ENCODE assay signal across 8 mouse cellular contexts in genomic region chr1:175491861-175492682, GRCm38 (mm10). TPM values are rescaled to one million over a fixed set of nuclear protein-coding genes. Genes with fewer than 3 reads are reported as not detected.
DNase-seq lines count a peak whose midpoint lies in the region; ATAC-seq lines count a peak whose summit lies in the region.

Gene Rgs7, minus strand, starts transcription at chr1:175492500.

- H3K4me3 ChIP-seq in intestine, embryonic 14.5 days (ENCODE audit: low read depth, low read length) = peak within 1 kb of the TSS; percentile 55

- H3K36me3 ChIP-seq in intestine, embryonic 14.5 days (ENCODE audit: control insufficient read depth, insufficient read depth, low read length) = no peaks in the 10 kb centered on the region

- peak; percentile 49 to 55 for DNase-seq in adrenal gland, adult 18-20 months (ENCODE audit: low spot score in 2 of 2)
- peak; percentile 47 for DNase-seq in gastrocnemius, postnatal 14 days
- DNase-seq in intestine, embryonic 14.5 days (ENCODE audit: low spot score) = peak; percentile 82
- peak; percentile 60 to 88 for DNase-seq in left cerebral cortex, postnatal 10 days (ENCODE audit: extremely low spot score in 1 of 2, low spot score in 2 of 2)
- DNase-seq in right cerebral cortex, postnatal 10 days (ENCODE audit: low spot score in 2 of 2) = peak; percentile 89 to 91
- DNase-seq in urinary bladder, postnatal 4 days (ENCODE audit: low spot score in 2 of 2) = peak; percentile 28 to 60

- H3K4me1 ChIP-seq in intestine, embryonic 14.5 days (replicated peaks; ENCODE audit: control insufficient read depth, insufficient read depth, low read length) = no peaks in the 10 kb centered on the region

- H3K27ac ChIP-seq in intestine, embryonic 14.5 days (ENCODE audit: low read depth) = no peak within 1 kb of the TSS

- peak within 1 kb of the TSS; percentile 82 for H3K4me2 ChIP-seq in intestine, embryonic 14.5 days (ENCODE audit: low read length)

- no peaks in the 10 kb centered on the region for H3K9me3 ChIP-seq in intestine, embryonic 14.5 days (ENCODE audit: control insufficient read depth, low read length)

- ATAC-seq in common myeloid progenitor, adult 5-6 weeks (replicated peaks; ENCODE audit: low read depth, poor library complexity, severe bottlenecking) = peak; percentile 61
- ATAC-seq in intestine, embryonic 14.5 days (replicated peaks; ENCODE audit: low FRiP score, low TSS enrichment, low read depth) = peak; percentile 88
- ATAC-seq in megakaryocyte, adult 5-6 weeks (ENCODE audit: poor library complexity, severe bottlenecking) = peak; percentile 70

- H3K9ac ChIP-seq in intestine, embryonic 14.5 days (ENCODE audit: low read length) = peak within 1 kb of the TSS; percentile 33

- peaks cover 17% of the 10 kb centered on the region for H3K27me3 ChIP-seq in intestine, embryonic 14.5 days (replicated peaks; ENCODE audit: control insufficient read depth, insufficient read depth, low read length)

- under 1% methylated on average over 50 of the region's 82 CpGs for WGBS in intestine, embryonic 14.5 days

- intact Hi-C loops in gastrocnemius, postnatal 14 days (cut with DNase I; ENCODE audit: low total_unique reads) = no loop called here
- intact Hi-C loops in left cerebral cortex, postnatal 10 days (cut with DNase I) = no loop called here

RNA-seq across cellular contexts. Expression of gene Rgs7, which starts in this region (rescaled TPM):
- 10 to 100 TPM; 13.3 to 21.2 TPM for total RNA-seq in adrenal gland, adult 18-20 months (2021)
- total RNA-seq in common myeloid progenitor, adult 5-6 weeks (2017) = not detected in 2 replicates
- under 1 TPM; 0.12 to 0.22 TPM for total RNA-seq in gastrocnemius, postnatal 14 days (2021)
- polyA plus RNA-seq in intestine, embryonic 14.5 days (2014; fragmentation: Nextera tagmentation; extraction: Ambion mirVana) = 2.4 and 2.7 TPM in 2 replicates
- 100 to 1,000 TPM; 104 to 110 TPM for total RNA-seq in left cerebral cortex, postnatal 10 days (2021)
- total RNA-seq in megakaryocyte, adult 5-6 weeks (2015) = not detected in 2 replicates
- total RNA-seq in megakaryocyte, adult 5-6 weeks (2017) = not detected in 2 replicates

Comparison
In these comparisons a context has a peak if more than half of its experiments do, and no peak if none do; other contexts are left out.
1. RNA of gene Rgs7 (total RNA-seq): 104 to 110 TPM in left cerebral cortex, postnatal 10 days and 13.3 to 21.2 TPM in adrenal gland, adult 18-20 months; 0.12 to 0.22 TPM in gastrocnemius, postnatal 14 days, not detected in common myeloid progenitor, adult 5-6 weeks and not detected in megakaryocyte, adult 5-6 weeks; every median in the first group is over 10 times any median in the second.
2. RNA of gene Rgs7 (total RNA-seq): 104 to 110 TPM in left cerebral cortex, postnatal 10 days; 13.3 to 21.2 TPM in adrenal gland, adult 18-20 months; every median in the first group is over 4 times any median in the second.
3. Peak in ATAC-seq in common myeloid progenitor, adult 5-6 weeks; RNA of the gene not detected or under 1 TPM.
4. Peak in DNase-seq in gastrocnemius, postnatal 14 days; RNA of the gene not detected or under 1 TPM.
5. Peak in ATAC-seq in megakaryocyte, adult 5-6 weeks; RNA of the gene not detected or under 1 TPM.
6. Peak in every context shown above with its lines, with median percentiles within 50 percentile points of each other: DNase-seq and ATAC-seq.